Mouse (Mus musculus): ENCODE data around the gene Fut8.

- TF ChIP-seq CTCF (IDR thresholded peaks at IDR 0.05; ENCODE audit: control insufficient read depth, insufficient read depth, low read length) (no peak), POLR2A (IDR thresholded peaks at IDR 0.05; ENCODE audit: borderline replicate concordance, control insufficient read depth, low read depth, low read length) (no peak)
These were observed 278.9 kb downstream of the Fut8 start for GRCm38 (mm10) chr12:77516805-77517204.

All from bone marrow, adult 2 months (tissue).